Mouse (Mus musculus) megakaryocyte, embryonic 14.5 days (primary cell): ENCODE results near the gene Gm3448.
"Not testable (repeated sequence)": the region's sequence is repeated elsewhere in the genome, so short reads cannot be mapped to it uniquely, and the experiment has no call there.

Experiments used
- FLI1 ChIP-seq: IDR thresholded peaks from 2 replicates; pipeline ENCODE4 v1.6.1; 2012; ENCODE audit warnings: low read length, inconsistent platforms, mixed read lengths
- GATA1 ChIP-seq: IDR thresholded peaks from 3 replicates; pipeline ENCODE4 v1.6.1; 2012; ENCODE audit warnings: mixed read lengths, low read length, inconsistent platforms, borderline replicate concordance

- not testable (repeated sequence) for TF ChIP-seq GATA1, FLI1
These were observed 80.3 kb downstream of the Gm3448 start, which contains the start of gene Phf10 for GRCm38 (mm10) chr17:14960951-14961556.
